Mouse (Mus musculus) stomach, postnatal 0 days (tissue): ENCODE measurements around the gene Zfp462.

Experiments
- CTCF ChIP-seq: IDR thresholded peaks from 2 replicates; pipeline ENCODE4 v1.5.1; 2016; ENCODE audit warnings: antibody characterized with exemption, low read depth, mild to moderate bottlenecking, moderate library complexity
- EP300 ChIP-seq: optimal IDR thresholded peaks from 2 replicates; pipeline ENCODE3; 2016; ENCODE audit warnings: antibody characterized with exemption

- TF ChIP-seq EP300 (no peak), CTCF (no peak)
These were observed 40.2 kb upstream of the Zfp462 start for GRCm38 (mm10) chr4:54904641-54905040.
